Mouse (Mus musculus): ENCODE data around the gene Sfi1.

DNA sequence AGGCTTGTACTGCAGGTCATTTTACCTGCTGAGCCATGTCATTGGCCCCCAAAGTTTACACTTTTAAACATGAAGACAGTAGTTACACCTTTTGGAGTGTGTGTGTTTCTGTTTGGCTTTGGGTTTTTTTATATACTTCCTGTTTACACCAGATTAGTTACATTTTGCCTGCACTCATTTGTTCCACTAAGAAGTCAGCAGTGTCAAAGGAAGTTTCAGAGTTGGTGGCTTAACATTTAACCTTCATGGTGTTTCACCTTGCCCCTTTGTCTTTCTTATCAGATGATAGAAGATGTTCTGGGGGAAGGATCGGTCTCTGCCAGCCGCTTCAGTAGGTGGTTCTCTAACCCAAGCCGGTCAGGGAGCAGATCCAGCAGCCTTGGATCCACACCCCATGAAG, 33.9 kb upstream of the Sfi1 start:
- TF ChIP-seq CTCF (conservative IDR thresholded peaks at IDR 0.05; ENCODE audit: low read length), result no peak
- TF ChIP-seq NANOG (IDR thresholded peaks at IDR 0.05; ENCODE audit: borderline replicate concordance, low read length), result no peak
- TF ChIP-seq POU5F1 (IDR thresholded peaks at IDR 0.05; ENCODE audit: borderline replicate concordance, low read length), result no peak
